Mouse (Mus musculus): ENCODE data around the gene Mum1. TPM values are rescaled to one million over a fixed set of nuclear protein-coding genes. Genes with fewer than 3 reads are reported as not detected.
"Not testable (repeated sequence)": the region's sequence is repeated elsewhere in the genome, so short reads cannot be mapped to it uniquely, and the experiment has no call there.

Mum1 gene
- total RNA-seq, 2 experiments from 2014 or later, result 53.9 to 55.2 TPM

DNA sequence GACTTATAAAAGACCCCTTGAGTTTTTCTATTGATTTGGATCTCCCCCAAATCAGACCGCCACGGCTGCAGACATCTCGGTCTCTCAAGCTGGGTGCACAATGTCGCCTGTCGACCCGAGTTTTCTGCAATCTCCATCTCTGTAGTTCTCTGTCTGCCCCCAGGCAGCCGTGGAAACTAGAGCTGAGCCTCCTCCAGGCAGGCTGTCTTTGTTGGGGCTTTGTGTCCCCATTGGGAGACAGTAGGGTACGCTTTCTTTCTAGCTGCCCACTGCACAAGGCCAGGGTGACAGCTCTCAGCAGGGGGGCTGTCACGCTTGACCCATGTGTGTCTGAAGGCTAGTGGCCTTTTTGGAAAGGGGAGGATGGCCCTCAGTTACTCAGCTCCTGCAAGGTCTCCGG lies 18.6 kb upstream of the Mum1 start:
- no peak for DNase-seq
- intact Hi-C loops (cut with DNase I), result no loop called here

DNA sequence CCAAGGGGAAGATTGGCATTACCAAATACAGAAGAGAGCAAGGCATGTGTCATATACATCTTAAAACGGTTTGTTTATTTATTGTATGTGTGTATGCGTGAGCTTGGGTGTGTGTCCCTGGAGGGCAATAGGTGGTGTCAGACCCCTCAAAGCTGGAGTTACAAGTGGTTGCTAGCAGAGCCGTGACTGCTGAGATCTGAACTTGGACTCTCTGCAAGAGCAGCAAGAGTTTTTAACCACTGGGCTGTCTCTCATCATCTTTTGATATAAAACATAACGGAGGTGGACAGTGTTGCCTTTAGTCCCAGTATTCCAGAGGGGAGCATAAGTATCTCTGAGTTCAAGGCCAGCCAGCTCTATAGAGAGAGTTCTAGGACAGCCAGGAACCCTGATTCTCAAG lies 18.0 kb upstream of the Mum1 start:
- DNase-seq, result no peak
- intact Hi-C loops (cut with DNase I), result no loop called here

DNA sequence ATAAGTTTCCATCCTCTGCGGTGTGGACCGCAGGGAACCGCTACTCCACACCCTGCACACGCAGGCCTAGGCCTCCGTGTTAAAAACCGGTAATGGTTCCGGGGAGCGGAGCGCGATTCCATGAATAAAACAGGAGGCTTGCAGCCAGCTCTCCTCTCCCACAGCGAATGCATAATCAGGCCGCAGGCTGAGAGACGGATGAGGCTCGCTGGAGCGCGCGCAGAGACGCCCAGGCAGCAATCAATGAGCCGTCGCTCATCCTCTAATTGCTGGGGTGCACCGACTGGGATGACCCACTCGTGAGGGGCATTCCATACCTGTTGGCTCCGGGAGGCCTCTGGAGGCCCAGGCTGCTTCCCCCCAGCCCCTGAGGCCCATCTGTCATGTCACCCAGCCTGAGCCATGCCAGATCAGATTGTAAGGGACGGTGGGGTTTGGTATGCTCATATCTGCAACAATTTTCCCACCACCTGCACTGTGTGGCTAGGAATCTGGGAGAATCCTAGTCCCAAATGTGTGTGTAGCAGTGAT lies 17.3 kb upstream of the Mum1 start:
- no peak for DNase-seq
- intact Hi-C loops (cut with DNase I), result no loop called here

DNA sequence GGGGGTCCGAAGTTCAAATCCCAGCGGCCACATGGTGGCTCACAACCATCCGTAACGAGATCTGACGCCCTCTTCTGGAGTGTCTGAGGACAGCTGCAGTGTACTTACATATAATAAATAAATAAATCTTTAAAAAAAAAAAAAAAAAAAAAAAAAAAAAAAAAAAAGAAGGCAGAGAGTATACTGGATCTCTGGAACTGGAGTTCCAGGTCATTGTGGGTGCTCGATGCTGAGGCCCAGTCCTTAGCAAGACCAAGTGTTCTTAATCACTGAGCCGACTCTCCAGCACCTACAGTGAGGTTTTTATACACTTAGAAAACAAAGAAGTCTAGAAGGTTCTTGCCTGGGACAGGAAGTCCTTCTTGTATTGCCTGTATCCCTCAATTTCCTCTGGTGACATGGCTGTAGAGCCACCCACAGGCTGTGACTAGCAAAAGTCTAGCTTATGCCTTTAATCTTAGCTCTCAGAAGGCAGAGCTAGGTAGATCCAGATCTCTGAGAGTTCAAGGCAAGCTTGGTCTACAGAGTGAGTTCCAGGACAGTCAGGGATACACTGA lies 14.6 kb upstream of the Mum1 start:
- DNase-seq; intact Hi-C loops (cut with DNase I): not testable (repeated sequence)

DNA sequence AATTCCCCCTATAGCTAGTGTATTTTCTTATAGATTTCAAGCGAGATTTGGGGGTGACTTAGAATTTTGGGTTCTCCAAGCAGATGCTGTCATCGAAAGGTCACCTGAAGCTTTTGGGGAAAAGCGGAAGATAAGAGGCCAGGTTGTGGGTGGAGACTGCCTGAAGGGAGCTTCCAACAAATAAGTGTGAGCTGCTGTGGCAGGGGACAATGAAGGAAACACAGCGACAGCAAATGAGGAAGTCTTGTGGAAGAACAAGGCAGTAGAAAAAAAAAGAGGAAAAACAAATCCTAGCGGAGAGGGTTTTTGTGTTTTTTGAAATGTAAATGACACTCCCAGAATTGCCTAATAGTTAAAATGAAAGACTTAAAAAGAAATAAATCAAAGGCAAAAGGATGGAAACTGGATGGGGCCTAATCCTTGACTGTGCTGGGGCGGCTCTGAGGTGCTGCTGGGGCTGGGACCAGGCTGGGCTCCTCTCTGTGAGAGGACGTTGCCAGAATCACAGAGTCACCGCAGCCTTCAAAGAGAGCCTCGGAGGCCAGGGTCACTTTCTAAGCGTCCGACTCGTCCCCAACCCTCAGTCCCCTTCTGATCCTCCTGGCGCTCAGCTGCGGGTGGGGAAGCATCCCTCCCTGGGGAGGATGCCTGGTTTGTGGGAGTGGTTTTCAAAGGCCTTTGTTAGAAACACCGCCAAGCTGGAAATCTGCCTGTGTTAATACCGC lies 11.0 kb upstream of the Mum1 start:
- no peak for DNase-seq
- intact Hi-C loops (cut with DNase I), result no loop called here

DNA sequence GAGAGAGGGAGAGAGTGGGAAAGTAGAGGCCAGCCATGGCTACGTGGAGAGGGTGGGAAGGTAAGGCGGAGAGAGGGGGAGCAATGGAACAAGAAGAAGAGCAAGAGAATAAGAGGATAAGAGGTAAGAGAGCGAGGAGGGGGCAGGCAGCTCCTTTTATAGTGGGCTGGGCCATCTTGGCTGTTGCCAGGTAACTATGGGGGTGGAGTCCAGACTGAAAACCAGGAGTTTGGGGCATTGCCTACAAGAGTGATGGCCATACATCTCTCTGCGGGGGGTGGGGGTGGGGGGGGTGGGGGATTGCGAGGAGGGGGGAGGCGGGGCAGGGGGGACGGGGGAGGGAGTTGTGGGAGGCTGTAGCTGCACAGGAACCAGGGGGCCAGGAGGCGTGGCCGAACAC lies 5.6 kb upstream of the Mum1 start:
- intact Hi-C loops (cut with DNase I), result no loop called here
- no peak for DNase-seq

DNA sequence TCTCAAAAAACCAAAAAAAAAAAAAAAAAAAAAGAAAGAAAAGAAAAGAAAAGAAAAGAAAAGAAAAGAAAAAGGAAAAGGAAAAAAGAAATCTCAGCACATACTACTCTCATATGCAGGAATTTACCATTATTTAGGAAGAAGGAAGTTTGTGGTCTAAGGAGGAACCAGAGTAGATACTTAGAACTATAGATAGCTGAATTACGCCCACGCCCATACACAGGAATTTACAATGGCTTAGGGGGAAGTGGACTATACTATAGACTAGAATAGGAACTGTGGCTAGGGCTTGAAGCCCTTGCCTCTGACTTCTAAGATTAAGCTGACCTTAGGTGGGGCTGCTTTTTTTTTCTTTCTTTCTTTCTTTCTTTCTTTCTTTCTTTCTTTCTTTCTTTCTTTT lies 3.1 kb upstream of the Mum1 start:
- intact Hi-C loops (cut with DNase I); DNase-seq: not testable (repeated sequence)

DNA sequence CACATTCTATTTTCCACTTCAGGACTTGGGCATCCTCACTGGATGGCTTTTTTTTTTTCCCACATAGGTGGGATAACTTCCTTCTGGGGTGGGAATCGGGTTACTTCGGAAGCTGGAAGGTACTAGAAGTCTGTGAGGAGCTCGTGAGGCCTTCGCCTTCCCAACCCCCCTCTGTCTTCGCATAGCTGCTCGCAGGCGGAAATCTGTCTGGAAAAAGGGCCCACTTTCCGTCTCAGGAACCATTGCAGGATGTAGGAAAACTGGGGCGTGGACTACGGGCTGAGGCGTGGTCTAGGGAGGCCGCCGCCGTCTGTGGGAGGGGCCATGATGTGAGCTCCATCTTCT lies 191 bp upstream of the Mum1 start:
- intact Hi-C loops (cut with DNase I), result loop anchor here (5.0 kb wide), 1 partner anchor 34 kb away; no protein-coding TSS in a partner anchor
- no peak for DNase-seq

DNA sequence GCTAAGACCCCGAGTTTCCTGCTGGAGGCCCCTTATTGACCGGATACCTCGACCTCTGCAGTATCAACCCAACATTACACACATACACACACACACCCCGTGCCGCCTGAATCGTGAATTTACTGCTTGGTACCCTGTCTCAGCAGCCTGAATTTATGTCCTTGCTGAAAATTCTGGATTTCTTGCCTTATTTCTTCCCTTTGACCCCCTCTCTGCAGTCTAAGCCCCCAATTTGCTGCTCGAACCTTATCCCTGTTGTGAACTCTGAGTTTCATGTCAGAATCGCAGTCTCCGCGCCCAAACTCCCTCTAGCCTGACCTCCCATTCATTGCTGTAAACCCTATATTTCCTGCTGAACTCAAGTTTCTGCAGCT lies 919 bp downstream of the Mum1 start:
- intact Hi-C loops (cut with DNase I), result loop anchor here (5.0 kb wide), 1 partner anchor 35 kb away; no protein-coding TSS in a partner anchor

DNA sequence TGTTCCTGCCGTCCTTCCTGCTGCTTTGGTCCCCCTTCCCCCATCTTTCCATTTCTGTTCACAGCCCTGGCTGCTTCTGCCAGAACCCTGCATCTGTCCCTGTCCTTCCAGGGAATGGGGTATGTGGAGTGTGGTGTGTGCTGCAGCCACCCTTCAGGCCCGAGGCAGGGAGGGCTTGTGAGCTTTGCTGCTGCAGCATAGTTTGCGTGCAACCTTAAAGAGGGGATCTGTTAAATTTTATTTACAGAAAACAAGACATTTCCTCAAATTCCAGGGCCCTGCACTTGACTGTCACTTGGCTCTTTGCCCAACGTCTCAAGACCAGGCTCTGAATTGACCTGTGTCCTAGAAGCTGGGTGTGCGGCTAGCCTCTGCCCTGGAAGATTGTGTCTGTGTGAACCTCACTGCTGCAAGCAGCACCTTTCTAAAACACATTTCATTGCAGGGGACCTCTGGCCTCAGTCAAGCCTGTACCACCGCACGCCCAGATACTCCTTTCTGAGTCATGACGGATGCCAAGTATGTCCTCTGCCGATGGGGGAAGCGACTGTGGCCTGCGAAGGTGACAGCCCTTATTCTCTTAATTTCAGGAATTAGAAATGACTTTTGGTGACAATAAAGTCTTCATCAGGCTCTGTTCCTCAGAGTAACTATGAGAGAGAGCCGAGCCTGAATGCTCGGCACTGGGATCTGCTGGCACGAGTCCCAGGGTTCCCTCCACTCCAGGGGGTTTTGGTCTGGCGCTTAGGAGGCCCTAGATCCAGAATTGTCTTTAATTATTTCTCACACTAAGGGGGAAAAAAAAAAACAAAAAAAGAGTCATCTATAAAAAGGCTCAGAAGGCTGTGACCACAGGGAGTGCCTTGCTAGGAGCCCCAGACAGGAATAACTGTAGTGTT lies 1.9 kb downstream of the Mum1 start:
- intact Hi-C loops (cut with DNase I), result loop anchor here (5.0 kb wide), 1 partner anchor 36 kb away; no protein-coding TSS in a partner anchor
- DNase-seq, result peak; percentile 56

More for the DNA sequence above, 919 bp downstream of the Mum1 start:
- no peak for DNase-seq

DNA sequence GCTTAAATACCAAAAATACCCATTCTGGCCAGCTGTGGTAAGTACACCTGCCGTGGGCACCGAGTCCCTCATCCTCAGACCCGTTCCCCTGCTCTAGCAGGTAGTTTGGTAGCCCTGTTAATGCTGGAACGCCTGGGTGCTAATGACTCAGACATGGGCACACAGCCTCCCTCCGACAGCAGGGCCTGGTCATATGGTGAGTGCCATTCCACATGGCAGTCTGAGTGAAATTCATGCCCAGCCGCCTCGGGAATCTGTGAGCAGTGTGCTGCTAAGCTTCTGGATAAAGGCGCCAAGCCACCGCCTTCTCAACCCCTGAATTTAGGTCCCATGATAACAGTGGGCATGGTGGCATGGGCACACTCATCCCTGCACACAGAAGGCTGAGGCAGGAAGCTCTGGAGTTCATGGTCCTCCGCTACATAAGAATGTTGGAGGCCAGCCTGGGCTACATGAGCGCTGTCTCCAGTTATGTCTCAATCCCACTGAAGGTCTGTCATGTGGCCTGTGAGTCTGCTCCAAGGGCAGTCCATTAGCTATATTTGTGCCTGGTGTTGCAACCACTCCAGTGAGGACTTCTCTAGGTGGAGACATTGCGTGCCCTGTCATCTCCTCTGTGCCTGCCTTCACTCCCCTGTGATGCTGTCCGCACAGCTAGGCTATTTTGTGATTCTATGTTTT lies 10.1 kb downstream of the Mum1 start:
- DNase-seq, result no peak

DNA sequence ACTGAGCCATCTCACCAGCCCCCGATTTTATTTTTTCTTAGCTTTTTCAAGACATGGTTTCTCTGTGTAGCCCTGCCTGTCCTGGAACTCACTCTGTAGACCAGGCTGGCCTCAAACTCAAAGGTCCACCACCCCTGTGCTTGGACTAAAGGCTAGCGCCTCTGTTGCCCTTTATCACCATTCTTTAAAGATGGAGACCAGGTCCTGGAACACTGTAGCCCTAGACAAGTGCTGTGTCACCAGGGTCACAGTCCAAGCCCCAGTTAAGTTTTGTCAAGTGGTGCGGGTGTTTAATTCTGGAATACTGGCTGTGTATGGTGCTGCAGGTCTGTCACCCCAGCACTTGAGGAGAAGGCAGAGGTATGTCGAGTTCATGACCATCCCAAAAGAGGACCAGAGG lies 10.8 kb downstream of the Mum1 start:
- no peak for DNase-seq
- intact Hi-C loops (cut with DNase I), result no loop called here

More for the DNA sequence above, 10.1 kb downstream of the Mum1 start:
- intact Hi-C loops (cut with DNase I), result no loop called here

DNA sequence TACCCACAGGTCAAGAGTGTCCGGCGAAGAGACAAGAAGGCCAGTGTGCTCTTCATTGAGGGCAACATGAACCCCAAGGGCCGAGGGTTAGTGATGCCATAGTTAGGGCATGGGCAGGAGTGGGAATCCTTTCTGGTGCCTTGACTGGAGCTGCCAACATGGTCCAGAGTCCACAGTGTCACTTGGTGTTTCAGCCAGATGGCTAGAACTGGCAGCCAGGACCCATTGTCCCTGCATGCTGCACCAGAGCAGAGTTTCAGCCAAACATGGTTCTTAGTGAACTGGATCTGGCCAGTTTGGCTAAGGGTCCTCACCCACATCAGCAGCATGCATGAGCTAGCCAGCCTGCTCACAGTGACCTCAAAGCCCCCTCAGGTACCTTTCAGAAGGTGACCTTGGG lies 12.1 kb downstream of the Mum1 start:
- intact Hi-C loops (cut with DNase I), result no loop called here
- no peak for DNase-seq

DNA sequence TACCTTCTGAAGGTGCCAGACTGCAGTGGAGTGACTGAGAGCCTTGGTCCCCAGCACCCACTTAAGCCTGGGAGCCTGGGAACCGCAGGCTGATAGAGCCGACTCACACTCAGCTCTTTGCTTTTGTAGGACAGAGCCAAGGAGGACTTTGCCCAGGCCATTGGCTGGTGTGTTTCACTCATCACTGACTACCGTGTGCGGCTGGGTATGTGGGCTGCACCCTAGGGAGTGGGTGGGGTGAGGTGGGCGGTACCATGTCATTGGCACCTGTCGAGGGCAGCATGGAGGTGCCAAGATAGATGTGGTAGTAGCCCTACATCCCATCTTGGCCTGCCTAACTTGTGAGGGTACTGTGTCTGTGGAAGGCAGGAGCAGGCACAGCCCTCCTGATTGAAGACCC lies 13.6 kb downstream of the Mum1 start:
- no peak for DNase-seq
- intact Hi-C loops (cut with DNase I), result no loop called here

DNA sequence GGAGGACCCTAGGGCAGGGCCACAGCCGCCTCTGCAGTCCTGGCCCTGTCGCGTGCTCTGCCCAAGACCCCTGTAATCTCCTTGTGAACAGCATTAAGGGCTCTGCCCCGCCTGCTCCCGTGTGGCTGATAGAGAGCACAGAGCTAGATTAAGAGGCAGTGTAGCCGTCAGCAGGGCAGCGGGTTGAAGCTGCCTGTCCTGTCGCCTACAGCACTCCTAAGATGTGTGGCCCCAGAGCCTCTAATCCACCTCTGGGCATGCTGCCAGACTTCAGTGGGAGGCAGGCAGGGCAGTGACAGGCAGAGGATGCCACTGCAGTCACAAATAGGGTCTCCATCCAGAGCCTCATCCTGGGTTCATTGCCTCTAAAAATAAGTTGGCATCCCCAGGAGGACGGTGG lies 15.9 kb downstream of the Mum1 start:
- DNase-seq, result peak; percentile 73
- intact Hi-C loops (cut with DNase I), result no loop called here

DNA sequence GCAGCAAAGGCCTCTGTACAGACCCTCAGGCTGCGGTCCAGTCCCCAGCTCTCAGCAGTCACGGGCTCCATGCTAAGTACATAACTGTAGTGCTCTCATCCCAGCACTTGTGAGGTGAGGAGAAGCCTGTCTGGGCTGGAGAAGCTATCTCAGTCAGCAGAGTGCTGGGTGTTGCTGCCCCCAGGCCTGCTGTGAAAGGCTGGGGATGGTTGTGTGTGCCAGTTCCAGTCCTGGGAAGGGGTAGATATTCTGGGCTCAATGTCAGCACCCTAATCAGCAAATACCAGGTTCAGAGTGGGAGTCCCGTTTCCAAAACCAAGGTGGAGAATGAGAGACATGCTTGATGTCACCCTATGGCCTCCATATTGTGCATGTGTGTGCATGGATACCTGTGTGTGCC lies 16.4 kb downstream of the Mum1 start:
- intact Hi-C loops (cut with DNase I), result no loop called here
- no peak for DNase-seq

DNA sequence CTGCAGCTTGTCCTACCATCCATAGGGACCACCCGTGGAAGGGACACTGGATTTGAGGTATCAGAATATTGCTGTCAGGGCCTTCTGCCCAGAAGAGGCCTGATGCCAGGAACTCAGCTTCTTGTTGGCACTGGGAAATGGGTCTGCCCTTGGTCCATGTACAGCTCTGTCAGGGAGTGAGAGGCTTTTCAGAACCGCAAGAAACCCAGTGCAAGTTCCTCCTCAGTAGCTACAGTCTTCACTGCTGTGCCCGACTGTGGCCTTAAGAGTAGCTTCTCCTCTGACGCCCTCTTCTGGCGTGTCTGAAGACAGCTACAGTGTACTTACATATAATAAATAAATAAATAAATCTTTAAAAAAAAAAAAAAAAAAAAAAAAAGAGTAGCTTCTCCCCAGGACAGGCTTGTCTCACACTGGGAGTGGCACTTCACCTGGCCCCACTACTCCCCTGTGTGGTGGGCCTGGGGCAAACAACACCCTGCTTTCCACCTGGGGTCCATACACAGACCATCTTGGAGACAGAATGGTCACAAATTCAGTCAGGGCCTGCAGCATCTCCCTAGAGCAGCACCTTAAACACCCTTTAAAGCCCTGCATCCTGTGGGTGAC lies 18.7 kb downstream of the Mum1 start:
- peak; percentile 67 for DNase-seq

DNA sequence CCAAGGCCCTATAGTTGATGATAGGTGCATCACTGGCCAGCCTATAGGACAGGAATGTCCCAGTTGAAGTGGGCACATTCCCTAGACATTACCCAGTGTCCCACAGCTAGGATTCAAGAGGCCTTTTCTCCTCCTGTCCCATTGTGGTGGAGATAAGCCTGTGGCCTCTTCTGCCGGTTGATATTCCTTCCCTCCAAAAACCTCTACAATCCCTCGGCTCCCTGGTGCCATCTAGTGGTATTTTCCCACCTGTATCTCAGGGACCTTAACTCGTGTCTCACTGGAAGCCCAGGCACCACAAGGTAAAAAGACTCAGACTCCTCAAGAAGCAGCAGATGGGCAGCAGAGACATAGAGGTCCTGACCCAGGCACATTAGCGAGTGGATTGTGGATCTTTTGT lies 19.4 kb downstream of the Mum1 start:
- intact Hi-C loops (cut with DNase I), result loop anchor here (1.0 kb wide), 1 partner anchor 70 kb away; no protein-coding TSS in a partner anchor
- DNase-seq, result peak; percentile 88

More for the DNA sequence above, 18.7 kb downstream of the Mum1 start:
- intact Hi-C loops (cut with DNase I), result loop anchor here (1.0 kb wide), 1 partner anchor 70 kb away; no protein-coding TSS in a partner anchor

DNA sequence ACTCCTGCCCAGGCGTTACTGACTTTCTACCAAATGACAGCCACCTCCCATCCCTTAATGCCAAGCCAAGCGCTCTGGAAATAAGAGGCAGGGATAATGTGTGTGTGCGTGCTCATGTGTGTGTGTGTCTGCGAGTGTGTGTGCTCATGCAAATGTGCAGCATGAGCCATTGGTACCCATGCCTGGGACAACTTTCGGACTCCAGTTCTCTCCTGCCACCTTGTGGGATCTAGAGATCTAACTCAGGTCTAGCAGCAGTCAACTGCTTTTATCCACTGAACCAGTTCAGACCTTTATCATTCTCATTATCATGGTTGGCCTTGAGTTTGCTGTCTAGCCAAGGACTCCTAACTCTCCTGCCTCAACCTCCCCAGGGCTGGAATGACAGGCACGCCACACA lies 21.6 kb downstream of the Mum1 start:
- DNase-seq, result no peak
- intact Hi-C loops (cut with DNase I), result no loop called here

DNA sequence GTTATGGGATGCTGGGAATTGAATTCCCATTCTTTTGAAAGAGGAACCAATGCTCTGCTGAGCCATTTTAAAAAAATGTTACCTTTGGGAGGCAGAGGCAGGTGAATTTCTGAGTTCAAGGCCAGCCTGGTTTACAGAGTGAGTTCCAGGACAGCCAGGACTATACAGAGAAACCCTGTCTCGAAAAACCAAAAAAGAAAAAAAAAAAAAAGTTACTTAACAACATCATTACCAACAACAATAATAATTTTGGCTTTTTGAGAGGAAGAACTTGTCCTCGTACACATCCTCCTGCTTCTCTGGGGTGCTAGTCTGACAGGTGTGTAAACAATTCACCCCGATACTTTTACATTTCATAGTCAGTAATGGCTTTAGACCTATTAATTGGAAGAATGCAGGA lies 22.2 kb downstream of the Mum1 start:
- not testable (repeated sequence) for DNase-seq

More for the DNA sequence above, 22.2 kb downstream of the Mum1 start:
- intact Hi-C loops (cut with DNase I), result not testable (repeated sequence)
